Mouse (Mus musculus): ENCODE measurements around the gene Ifi211.
"Not testable (repeated sequence)": the region's sequence is repeated elsewhere in the genome, so short reads cannot be mapped to it uniquely, and the experiment has no call there.

The Ifi211 gene

GRCm38 (mm10) chr1:173879225-173879987 is 33.4 kb downstream of the Ifi211 start:
- DNase-seq (ENCODE audit: low read depth, low spot score), result not testable (repeated sequence)

- not testable (repeated sequence) for DNase-seq (ENCODE audit: low read depth, low spot score)
Measured at GRCm38 (mm10) chr1:173878264-173878663, 34.6 kb downstream of the Ifi211 start.

- DNase-seq (ENCODE audit: low read depth, low spot score), result not testable (repeated sequence)
Measured at GRCm38 (mm10) chr1:173877125-173877524, 35.7 kb downstream of the Ifi211 start.

- peak; percentile 67 for DNase-seq (ENCODE audit: low read depth, low spot score)
Measured at GRCm38 (mm10) chr1:173868586-173868985, 44.3 kb downstream of the Ifi211 start.

DNA sequence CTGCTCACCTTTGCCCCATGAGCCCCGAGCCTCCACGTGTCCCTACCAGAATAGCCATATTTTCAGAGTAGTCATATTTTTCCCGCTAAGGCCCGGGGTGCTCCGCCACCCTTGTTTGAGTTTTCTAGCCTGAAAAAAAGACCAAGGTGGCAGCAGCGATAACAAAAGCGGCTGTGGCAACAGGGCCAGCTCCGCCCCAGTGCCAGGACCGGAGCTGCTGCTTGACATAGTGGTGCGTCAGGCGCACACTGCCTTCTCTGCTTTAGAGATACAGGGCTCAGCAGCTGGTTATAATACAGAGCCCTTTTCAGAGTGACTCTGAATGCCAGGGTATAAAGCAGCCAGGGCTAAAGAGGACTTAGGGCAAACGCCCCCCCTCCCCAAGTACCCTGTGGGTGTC is 46.3 kb downstream of the Ifi211 start:
- no peak for DNase-seq (ENCODE audit: low read depth, low spot score)

GRCm38 (mm10) chr1:173853711-173854110 is 59.1 kb downstream of the Ifi211 start:
- not testable (repeated sequence) for DNase-seq (ENCODE audit: low read depth, low spot score)

DNA sequence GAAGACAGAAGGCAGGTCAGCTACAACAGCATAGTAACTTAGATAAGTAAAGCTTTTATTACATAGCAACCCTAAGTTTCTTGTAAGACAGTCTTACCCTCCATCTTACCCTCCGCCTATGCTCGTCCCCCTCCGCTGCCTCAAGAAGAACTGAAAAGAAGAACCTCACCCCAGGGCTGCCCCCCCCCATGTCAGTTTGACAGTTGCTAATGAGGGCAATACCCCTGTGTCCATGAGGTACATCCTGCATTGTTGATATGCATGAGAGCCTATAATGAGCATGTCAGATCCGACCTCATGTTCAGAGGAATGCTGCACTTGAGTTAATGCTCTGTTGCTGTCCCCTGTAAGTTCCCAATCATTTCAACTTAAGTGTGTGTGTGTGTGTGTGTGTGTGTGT is 60.0 kb downstream of the Ifi211 start:
- DNase-seq (ENCODE audit: low read depth, low spot score), result not testable (repeated sequence)
